Mouse (Mus musculus): ENCODE data around the gene Gbp9. TPM values are rescaled to one million over a fixed set of nuclear protein-coding genes. Genes with fewer than 3 reads are reported as not detected.
"Not testable (repeated sequence)": the region's sequence is repeated elsewhere in the genome, so short reads cannot be mapped to it uniquely, and the experiment has no call there.

Gene Gbp9
- polyA plus RNA-seq (2015; fragmentation: Nextera tagmentation; extraction: Ambion mirVana), result 0.57 and 0.74 TPM in 2 replicates

GRCm38 (mm10) chr5:105139409-105140088, at the start of gene Gbp9, which contains the start of the genes Gbp8 and Gbp4:
Gene Gbp9, minus strand, starts transcription at chr5:105139539.
Gene Gbp8, minus strand, starts transcription at chr5:105139540.
Gene Gbp4, minus strand, starts transcription at chr5:105139586.
- not testable (repeated sequence) for H3K27me3 ChIP-seq; H3K36me3 ChIP-seq (ENCODE audit: poor library complexity, severe bottlenecking); ATAC-seq; H3K9ac ChIP-seq; H3K9me3 ChIP-seq (replicated peaks); H3K4me3 ChIP-seq; H3K27ac ChIP-seq; H3K4me2 ChIP-seq; H3K4me1 ChIP-seq
- WGBS, result 13% methylated on average over 2 of the region's 2 CpGs

- no peaks in the 10 kb centered on the region for H3K36me3 ChIP-seq (ENCODE audit: poor library complexity, severe bottlenecking)
- H3K27ac ChIP-seq, result no peak overlapping the region
- no peaks in the 10 kb centered on the region for H3K9me3 ChIP-seq (replicated peaks)
- no peak overlapping the region for H3K9ac ChIP-seq
- H3K4me2 ChIP-seq, result no peak overlapping the region
- ATAC-seq, result no peak
- no peaks in the 10 kb centered on the region for H3K27me3 ChIP-seq
- no peak overlapping the region for H3K4me3 ChIP-seq
- no peaks in the 10 kb centered on the region for H3K4me1 ChIP-seq
Observed at GRCm38 (mm10) chr5:105181446-105181845, 42.1 kb upstream of the Gbp9 start.

GRCm38 (mm10) chr5:105156582-105156981, 17.2 kb upstream of the Gbp9 start:
- ATAC-seq, result no peak
- 85% methylated on average over 5 of the region's 5 CpGs for WGBS
- no peaks in the 10 kb centered on the region for H3K27me3 ChIP-seq

GRCm38 (mm10) chr5:105154049-105154448, 14.7 kb upstream of the Gbp9 start:
- H3K27ac ChIP-seq, result no peak overlapping the region
- no peaks in the 10 kb centered on the region for H3K27me3 ChIP-seq
- H3K9me3 ChIP-seq (replicated peaks), result no peaks in the 10 kb centered on the region
- H3K9ac ChIP-seq, result no peak overlapping the region
- no peaks in the 10 kb centered on the region for H3K4me1 ChIP-seq
- no peak overlapping the region for H3K4me2 ChIP-seq
- no peak overlapping the region for H3K4me3 ChIP-seq
- ATAC-seq, result no peak
- H3K36me3 ChIP-seq (ENCODE audit: poor library complexity, severe bottlenecking), result no peaks in the 10 kb centered on the region

More at GRCm38 (mm10) chr5:105156582-105156981, 17.2 kb upstream of the Gbp9 start:
- Histone ChIP-seq H3K36me3 (ENCODE audit: poor library complexity, severe bottlenecking) (no peaks in the 10 kb centered on the region), H3K4me1 (no peaks in the 10 kb centered on the region), H3K9ac (no peak overlapping the region), H3K9me3 (replicated peaks) (no peaks in the 10 kb centered on the region), H3K4me2 (no peak overlapping the region), H3K27ac (no peak overlapping the region), H3K4me3 (no peak overlapping the region)

- H3K9ac ChIP-seq; H3K27me3 ChIP-seq; H3K27ac ChIP-seq; H3K4me3 ChIP-seq; H3K36me3 ChIP-seq (ENCODE audit: poor library complexity, severe bottlenecking); ATAC-seq; H3K4me1 ChIP-seq; H3K9me3 ChIP-seq (replicated peaks); H3K4me2 ChIP-seq: not testable (repeated sequence)
- 75% methylated on average over 2 of the region's 2 CpGs for WGBS
Observed at GRCm38 (mm10) chr5:105148062-105148461, 8.7 kb upstream of the Gbp9 start.

- ATAC-seq, result no peak
- no peaks in the 10 kb centered on the region for H3K4me1 ChIP-seq
Observed at GRCm38 (mm10) chr5:105146447-105146846, 7.1 kb upstream of the Gbp9 start.

GRCm38 (mm10) chr5:105145731-105146130, 6.4 kb upstream of the Gbp9 start:
- H3K27ac ChIP-seq; H3K4me3 ChIP-seq; H3K4me2 ChIP-seq; H3K9me3 ChIP-seq (replicated peaks); ATAC-seq; H3K4me1 ChIP-seq; H3K36me3 ChIP-seq (ENCODE audit: poor library complexity, severe bottlenecking); H3K27me3 ChIP-seq; H3K9ac ChIP-seq: not testable (repeated sequence)
- WGBS, result 55% methylated on average over 3 of the region's 3 CpGs

More at GRCm38 (mm10) chr5:105146447-105146846, 7.1 kb upstream of the Gbp9 start:
- H3K27me3 ChIP-seq, result no peaks in the 10 kb centered on the region
- no peaks in the 10 kb centered on the region for H3K9me3 ChIP-seq (replicated peaks)
- H3K36me3 ChIP-seq (ENCODE audit: poor library complexity, severe bottlenecking), result no peaks in the 10 kb centered on the region
- H3K4me2 ChIP-seq, result no peak overlapping the region
- H3K9ac ChIP-seq, result no peak overlapping the region
- no peak overlapping the region for H3K27ac ChIP-seq
- H3K4me3 ChIP-seq, result no peak overlapping the region

- not testable (repeated sequence) for H3K9me3 ChIP-seq (replicated peaks); H3K27ac ChIP-seq; H3K4me3 ChIP-seq; H3K4me1 ChIP-seq; ATAC-seq; H3K9ac ChIP-seq; H3K27me3 ChIP-seq; H3K4me2 ChIP-seq; H3K36me3 ChIP-seq (ENCODE audit: poor library complexity, severe bottlenecking)
- 34% methylated on average over 2 of the region's 2 CpGs for WGBS
Observed at GRCm38 (mm10) chr5:105140089-105140810, 911 bp upstream of the Gbp9 start.

GRCm38 (mm10) chr5:105138906-105139305, 433 bp downstream of the Gbp9 start:
- no peak for ATAC-seq
- Histone ChIP-seq H3K4me1 (no peaks in the 10 kb centered on the region), H3K27ac (no peak overlapping the region), H3K4me2 (no peak overlapping the region), H3K36me3 (ENCODE audit: poor library complexity, severe bottlenecking) (no peaks in the 10 kb centered on the region), H3K9ac (no peak overlapping the region), H3K27me3 (no peaks in the 10 kb centered on the region), H3K9me3 (replicated peaks) (no peaks in the 10 kb centered on the region), H3K4me3 (no peak overlapping the region)
- 83% methylated on average over 1 of the region's 1 CpGs for WGBS

- ATAC-seq, result not testable (repeated sequence)
- 66% methylated on average over 3 of the region's 3 CpGs for WGBS
Observed at GRCm38 (mm10) chr5:105136706-105137304, 2.5 kb downstream of the Gbp9 start.

GRCm38 (mm10) chr5:105121731-105122130, 17.6 kb downstream of the Gbp9 start:
- not testable (repeated sequence) for H3K36me3 ChIP-seq (ENCODE audit: poor library complexity, severe bottlenecking); H3K27me3 ChIP-seq; H3K4me2 ChIP-seq; H3K4me3 ChIP-seq; H3K9ac ChIP-seq; H3K9me3 ChIP-seq (replicated peaks); H3K4me1 ChIP-seq; H3K27ac ChIP-seq; ATAC-seq
- WGBS, result 78% methylated on average over 6 of the region's 6 CpGs

More at GRCm38 (mm10) chr5:105136706-105137304, 2.5 kb downstream of the Gbp9 start:
- not testable (repeated sequence) for H3K4me2 ChIP-seq; H3K27ac ChIP-seq; H3K36me3 ChIP-seq (ENCODE audit: poor library complexity, severe bottlenecking); H3K27me3 ChIP-seq; H3K9me3 ChIP-seq (replicated peaks); H3K4me3 ChIP-seq; H3K4me1 ChIP-seq; H3K9ac ChIP-seq

GRCm38 (mm10) chr5:105115740-105116139, 23.6 kb downstream of the Gbp9 start:
- no peak overlapping the region for H3K4me3 ChIP-seq
- no peaks in the 10 kb centered on the region for H3K27me3 ChIP-seq
- H3K4me2 ChIP-seq, result no peak overlapping the region
- H3K36me3 ChIP-seq (ENCODE audit: poor library complexity, severe bottlenecking), result no peaks in the 10 kb centered on the region
- H3K4me1 ChIP-seq, result no peaks in the 10 kb centered on the region
- H3K9me3 ChIP-seq (replicated peaks), result no peaks in the 10 kb centered on the region
- 85% methylated on average over 2 of the region's 2 CpGs for WGBS
- ATAC-seq, result no peak
- H3K27ac ChIP-seq, result no peak overlapping the region
- no peak overlapping the region for H3K9ac ChIP-seq
